7 mouse cellular contexts compared by ENCODE assay signal in the genomic region with DNA sequence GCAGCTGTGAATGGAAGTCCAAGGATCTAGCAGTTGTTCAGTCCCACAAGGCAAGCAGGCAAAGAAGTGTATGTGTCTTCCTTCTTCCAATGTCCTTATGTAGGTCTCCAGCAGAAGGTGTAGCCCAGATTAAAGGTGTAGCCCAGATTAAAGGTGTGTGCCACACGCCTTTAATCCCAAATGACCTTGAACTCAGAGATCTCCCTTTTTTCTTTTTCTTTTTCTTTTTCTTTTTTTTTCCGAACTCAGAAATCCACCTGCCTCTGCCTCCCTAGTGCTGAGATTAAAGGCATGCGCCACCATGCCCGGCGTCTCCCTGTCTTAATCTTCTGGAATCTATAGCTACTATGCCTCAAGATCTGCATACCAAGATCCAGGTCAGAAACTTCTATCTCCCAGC. TPM values are rescaled to one million over a fixed set of nuclear protein-coding genes. Genes with fewer than 3 reads are reported as not detected.
DNase-seq lines count a peak whose midpoint lies in the region; ATAC-seq and TF ChIP-seq lines count a peak whose summit lies in the region.
"Not testable (repeated sequence)": the region's sequence is repeated elsewhere in the genome, so short reads cannot be mapped to it uniquely, and the experiment has no call there.

A gene (minus strand): TSS at position 101 of the 400 bp plus-strand sequence.

- H3K4me3 ChIP-seq in bone marrow, adult 2 months (replicated peaks; ENCODE audit: control insufficient read depth, low read depth, low read length); forebrain, embryonic 13.5 days; heart, embryonic 11.5 days (ENCODE audit: low read depth, low read length); hindbrain, postnatal 0 days (ENCODE audit: low read length); left cerebral cortex, adult 2 months; lung, adult 2 months (replicated peaks; ENCODE audit: extremely low read depth, low read depth, low read length); neural tube, embryonic 11.5 days (ENCODE audit: low read depth, low read length): not testable (repeated sequence)

- not testable (repeated sequence) for ATAC-seq in forebrain, embryonic 13.5 days; heart, embryonic 11.5 days (replicated peaks; ENCODE audit: insufficient number of reproducible peaks, low FRiP score, low TSS enrichment); hindbrain, postnatal 0 days; neural tube, embryonic 11.5 days (ENCODE audit: insufficient read depth, low FRiP score, low TSS enrichment)

- intact Hi-C loops in left cerebral cortex, adult 2 months (cut with DNase I) = not testable (repeated sequence)

- WGBS in bone marrow, adult 2 months = 86% methylated on average over 5 of the region's 5 CpGs
- 96% methylated on average over 5 of the region's 5 CpGs for WGBS in forebrain, embryonic 13.5 days
- 90% methylated on average over 5 of the region's 5 CpGs for WGBS in heart, embryonic 11.5 days (ENCODE audit: insufficient replicate concordance)
- 94% methylated on average over 5 of the region's 5 CpGs for WGBS in hindbrain, postnatal 0 days
- 90% methylated on average over 5 of the region's 5 CpGs for WGBS in lung, adult 2 months
- 92% methylated on average over 5 of the region's 5 CpGs for WGBS in neural tube, embryonic 11.5 days

- TF ChIP-seq POLR2A in bone marrow, adult 2 months (IDR thresholded peaks at IDR 0.05; ENCODE audit: borderline replicate concordance, control insufficient read depth, low read depth, low read length); lung, adult 2 months (IDR thresholded peaks at IDR 0.05; ENCODE audit: borderline replicate concordance, extremely low read depth, low read depth, low read length): not testable (repeated sequence)

- H3K36me3 ChIP-seq in forebrain, embryonic 13.5 days (ENCODE audit: poor library complexity, severe bottlenecking); heart, embryonic 11.5 days (ENCODE audit: control insufficient read depth, insufficient read depth, low read length); hindbrain, postnatal 0 days (ENCODE audit: insufficient read depth, low read length); neural tube, embryonic 11.5 days (ENCODE audit: control insufficient read depth, insufficient read depth, low read length): not testable (repeated sequence)

- not testable (repeated sequence) for H3K27me3 ChIP-seq in forebrain, embryonic 13.5 days; heart, embryonic 11.5 days (ENCODE audit: control insufficient read depth, insufficient read depth, low read length); hindbrain, postnatal 0 days (ENCODE audit: insufficient read depth, low read length); neural tube, embryonic 11.5 days (ENCODE audit: control insufficient read depth, insufficient read depth, low read length)

- DNase-seq in hindbrain, postnatal 0 days (ENCODE audit: low spot score); left cerebral cortex, adult 2 months (ENCODE audit: extremely low spot score in 1 of 2, low spot score in 2 of 2); lung, adult 2 months; neural tube, embryonic 11.5 days (ENCODE audit: low spot score): not testable (repeated sequence)

- not testable (repeated sequence) for H3K4me2 ChIP-seq in forebrain, embryonic 13.5 days; heart, embryonic 11.5 days; hindbrain, postnatal 0 days (ENCODE audit: low read depth, low read length); neural tube, embryonic 11.5 days (ENCODE audit: low read depth)

- H3K27ac ChIP-seq in bone marrow, adult 2 months (ENCODE audit: control insufficient read depth, insufficient read depth, low read depth, low read length, poor library complexity); forebrain, embryonic 13.5 days; heart, embryonic 11.5 days (ENCODE audit: low read depth, low read length); hindbrain, postnatal 0 days; neural tube, embryonic 11.5 days (ENCODE audit: low read depth, low read length): not testable (repeated sequence)
- peak within 1 kb of the TSS; percentile 69 for H3K27ac ChIP-seq in left cerebral cortex, adult 2 months

- H3K9ac ChIP-seq in forebrain, embryonic 13.5 days; heart, embryonic 11.5 days (ENCODE audit: low read depth, low read length); hindbrain, postnatal 0 days (replicated peaks; ENCODE audit: low read length); neural tube, embryonic 11.5 days (ENCODE audit: low read length): not testable (repeated sequence)

- H3K4me1 ChIP-seq in bone marrow, adult 2 months (ENCODE audit: control insufficient read depth, insufficient read depth, low read length); forebrain, embryonic 13.5 days; heart, embryonic 11.5 days (ENCODE audit: control insufficient read depth, insufficient read depth, low read length); hindbrain, postnatal 0 days (ENCODE audit: insufficient read depth, low read length); lung, adult 2 months (ENCODE audit: control insufficient read depth, insufficient read depth, low read length); neural tube, embryonic 11.5 days (ENCODE audit: control insufficient read depth, insufficient read depth, low read length): not testable (repeated sequence)

- not testable (repeated sequence) for TF ChIP-seq CTCF in bone marrow, adult 2 months (IDR thresholded peaks at IDR 0.05; ENCODE audit: control insufficient read depth, insufficient read depth, low read length); hindbrain, postnatal 0 days (IDR thresholded peaks at IDR 0.05; ENCODE audit: low read depth); left cerebral cortex, adult 2 months (IDR thresholded peaks at IDR 0.05); lung, adult 2 months (IDR thresholded peaks at IDR 0.05; ENCODE audit: insufficient read depth, low read length)

- H3K9me3 ChIP-seq in forebrain, embryonic 13.5 days (replicated peaks); heart, embryonic 11.5 days (replicated peaks; ENCODE audit: control insufficient read depth, low read length); hindbrain, postnatal 0 days (ENCODE audit: low read length); neural tube, embryonic 11.5 days (ENCODE audit: control insufficient read depth, low read length): not testable (repeated sequence)

RNA-seq across cellular contexts. Expression of the gene that starts here (rescaled TPM):
- polyA plus RNA-seq in bone marrow, adult 2 months (2011; ENCODE audit: insufficient read depth, insufficient read length, low replicate concordance, missing spikeins) = 35.9 and 43.9 TPM in 2 replicates
- 77.4 and 78.9 TPM in 2 replicates for polyA plus RNA-seq in forebrain, embryonic 13.5 days (2015; fragmentation: Nextera tagmentation; extraction: Ambion mirVana)
- polyA plus RNA-seq in heart, embryonic 11.5 days (2014; fragmentation: Nextera tagmentation; extraction: Ambion mirVana) = 94.3 and 96.8 TPM in 2 replicates
- total RNA-seq in hindbrain, postnatal 0 days (2014; rRNA removed) = 209 and 223 TPM in 2 replicates
- polyA plus RNA-seq in hindbrain, postnatal 0 days (2015; fragmentation: Nextera tagmentation; extraction: Ambion mirVana) = 102 and 109 TPM in 2 replicates
- total RNA-seq in left cerebral cortex, adult 2 months (2021) = 100 to 1,000 TPM; 163 to 170 TPM
- 79.4 and 86.2 TPM in 2 replicates for polyA plus RNA-seq in lung, adult 2 months (2012; rRNA removed)
- polyA plus RNA-seq in neural tube, embryonic 11.5 days (2014; fragmentation: Nextera tagmentation; extraction: Ambion mirVana) = 431 and 462 TPM in 2 replicates
